Comparison of ENCODE assay signal across 8 mouse cellular contexts in the genomic region with DNA sequence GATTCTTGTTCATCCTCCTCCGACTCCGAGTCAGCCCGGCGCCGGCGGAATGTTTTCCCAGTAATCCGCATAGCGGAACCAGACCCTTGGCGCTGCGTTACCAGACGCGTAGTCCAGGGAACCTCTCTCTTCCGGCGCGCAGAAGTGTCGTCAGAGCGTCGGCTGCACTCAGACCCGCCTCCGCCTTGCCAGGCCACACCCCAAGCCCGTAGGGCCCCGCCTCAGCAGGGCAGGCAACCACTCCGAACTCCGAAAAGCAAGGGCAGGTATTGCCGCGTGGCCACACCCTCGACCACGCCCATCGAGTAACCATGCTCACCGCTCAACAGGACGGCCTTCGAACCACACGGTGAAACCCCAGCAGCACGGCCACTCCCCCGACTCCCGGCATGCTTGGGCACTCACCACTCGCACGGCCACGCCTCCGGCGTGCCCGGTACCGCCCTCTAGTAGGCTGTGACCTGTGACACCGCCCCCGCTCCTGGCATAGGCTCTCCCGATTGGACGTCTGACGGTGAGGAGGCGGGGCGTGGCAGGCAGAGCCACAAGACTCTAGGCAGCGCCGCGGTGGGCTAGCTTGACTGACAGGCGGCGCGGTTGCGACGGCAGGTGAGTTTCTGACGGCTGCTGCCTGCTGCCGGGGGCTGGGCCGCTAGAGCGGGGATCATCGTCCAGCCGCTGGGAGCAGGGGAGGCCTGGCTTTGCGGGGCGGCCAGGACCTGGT. TPM values are rescaled to one million over a fixed set of nuclear protein-coding genes. Genes with fewer than 3 reads are reported as not detected.
DNase-seq lines count a peak whose midpoint lies in the region; ATAC-seq and TF ChIP-seq lines count a peak whose summit lies in the region.

Gene BC005624 (minus strand): TSS at position 412 of the 724 bp plus-strand sequence.
Gene Usp20 (plus strand): TSS at position 490 of the 724 bp plus-strand sequence.

- peak; percentile 99 for ATAC-seq in embryonic facial prominence, embryonic 15.5 days (ENCODE audit: insufficient number of reproducible peaks, low FRiP score, low TSS enrichment, low read depth)
- peak; percentile 98 for ATAC-seq in limb, embryonic 14.5 days (ENCODE audit: low FRiP score, low read depth)
- ATAC-seq in midbrain, postnatal 0 days (ENCODE audit: low FRiP score): peak; percentile 97

- H3K27ac ChIP-seq in bone marrow, adult 2 months (ENCODE audit: control insufficient read depth, insufficient read depth, low read depth, low read length, poor library complexity): peak within 1 kb of the TSS; percentile 10; the same call in 1 of the 2 replicates
- peak within 1 kb of the TSS; percentile 59 for H3K27ac ChIP-seq in embryonic facial prominence, embryonic 15.5 days (replicated peaks)
- H3K27ac ChIP-seq in limb, embryonic 14.5 days (replicated peaks; ENCODE audit: low read depth, low read length): no peak within 1 kb of the TSS
- H3K27ac ChIP-seq in midbrain, postnatal 0 days (ENCODE audit: low read depth, low read length): peak within 1 kb of the TSS; percentile 70

- peak; percentile 100 for DNase-seq in 416B (ENCODE audit: low read depth)
- DNase-seq in heart, adult 8-10 months (ENCODE audit: low spot score): peak; percentile 98
- peak; percentile 100 for DNase-seq in kidney, adult 9 months
- DNase-seq in limb, embryonic 14.5 days (ENCODE audit: low spot score): peak; percentile 100
- DNase-seq in midbrain, postnatal 0 days (ENCODE audit: low spot score): peak; percentile 100
- peak; percentile 98 to 99 for DNase-seq in spleen, postnatal 14 days (ENCODE audit: low spot score in 2 of 2)

- under 1% methylated on average over 66 of the region's 66 CpGs for WGBS in bone marrow, adult 2 months
- WGBS in embryonic facial prominence, embryonic 15.5 days: under 1% methylated on average over 66 of the region's 66 CpGs
- under 1% methylated on average over 66 of the region's 66 CpGs for WGBS in limb, embryonic 14.5 days
- under 1% methylated on average over 64 of the region's 66 CpGs for WGBS in midbrain, postnatal 0 days

- TF ChIP-seq POLR2A in bone marrow, adult 2 months (IDR thresholded peaks at IDR 0.05; ENCODE audit: borderline replicate concordance, control insufficient read depth, low read depth, low read length): peak; percentile 53; the same call in 1 of the 2 replicates
- 0 out of 2 replicates have a peak, but pooled peaks have one; percentile 39 for TF ChIP-seq POLR2A in limb, embryonic 14.5 days (IDR thresholded peaks at IDR 0.05; ENCODE audit: borderline replicate concordance, extremely low read depth, insufficient read depth, insufficient read length)

- H3K4me2 ChIP-seq in embryonic facial prominence, embryonic 15.5 days (replicated peaks): peak within 1 kb of the TSS; percentile 80
- peak within 1 kb of the TSS; percentile 85 for H3K4me2 ChIP-seq in limb, embryonic 14.5 days (replicated peaks; ENCODE audit: low read depth, low read length, severe bottlenecking)
- H3K4me2 ChIP-seq in midbrain, postnatal 0 days (ENCODE audit: low read depth, low read length, poor library complexity, severe bottlenecking): peak within 1 kb of the TSS; percentile 81

- H3K4me1 ChIP-seq in bone marrow, adult 2 months (ENCODE audit: control insufficient read depth, insufficient read depth, low read length): peaks cover 3% of the 10 kb centered on the region
- peaks cover 25% of the 10 kb centered on the region for H3K4me1 ChIP-seq in embryonic facial prominence, embryonic 15.5 days
- peaks cover 6% of the 10 kb centered on the region; the same call in 1 of the 2 replicates for H3K4me1 ChIP-seq in limb, embryonic 14.5 days (ENCODE audit: control insufficient read depth, insufficient read depth, low read length)
- H3K4me1 ChIP-seq in midbrain, postnatal 0 days (ENCODE audit: insufficient read depth, low read length): peaks cover 3% of the 10 kb centered on the region; the same call in 1 of the 2 replicates

- peak; percentile 15; the same call in 1 of the 2 replicates for TF ChIP-seq CTCF in bone marrow, adult 2 months (IDR thresholded peaks at IDR 0.05; ENCODE audit: control insufficient read depth, insufficient read depth, low read length)
- peak; percentile 43 for TF ChIP-seq CTCF in midbrain, postnatal 0 days (IDR thresholded peaks at IDR 0.05)

- peak within 1 kb of the TSS; percentile 55 for H3K9ac ChIP-seq in embryonic facial prominence, embryonic 15.5 days
- peak within 1 kb of the TSS; percentile 58 for H3K9ac ChIP-seq in limb, embryonic 14.5 days (ENCODE audit: low read depth, low read length, severe bottlenecking)
- peak within 1 kb of the TSS; percentile 58 for H3K9ac ChIP-seq in midbrain, postnatal 0 days (replicated peaks; ENCODE audit: low read length, poor library complexity, severe bottlenecking)

- no peaks in the 10 kb centered on the region for H3K9me3 ChIP-seq in embryonic facial prominence, embryonic 15.5 days (replicated peaks)
- H3K9me3 ChIP-seq in limb, embryonic 14.5 days (ENCODE audit: control insufficient read depth, low read length): no peaks in the 10 kb centered on the region
- no peaks in the 10 kb centered on the region for H3K9me3 ChIP-seq in midbrain, postnatal 0 days (ENCODE audit: low read length)

- H3K27me3 ChIP-seq in embryonic facial prominence, embryonic 15.5 days: no peaks in the 10 kb centered on the region
- no peaks in the 10 kb centered on the region for H3K27me3 ChIP-seq in limb, embryonic 14.5 days (ENCODE audit: control insufficient read depth, insufficient read depth, low read length)
- H3K27me3 ChIP-seq in midbrain, postnatal 0 days (ENCODE audit: insufficient read depth, low read length): no peaks in the 10 kb centered on the region

- H3K36me3 ChIP-seq in embryonic facial prominence, embryonic 15.5 days: peaks cover 30% of the 10 kb centered on the region
- H3K36me3 ChIP-seq in limb, embryonic 14.5 days (ENCODE audit: control insufficient read depth, insufficient read depth, low read length): peaks cover 22% of the 10 kb centered on the region
- H3K36me3 ChIP-seq in midbrain, postnatal 0 days (ENCODE audit: insufficient read depth, low read length): peaks cover 20% of the 10 kb centered on the region

- H3K4me3 ChIP-seq in bone marrow, adult 2 months (replicated peaks; ENCODE audit: control insufficient read depth, low read depth, low read length): peak within 1 kb of the TSS; percentile 90
- peak within 1 kb of the TSS; percentile 81 for H3K4me3 ChIP-seq in embryonic facial prominence, embryonic 15.5 days (replicated peaks)
- H3K4me3 ChIP-seq in limb, embryonic 14.5 days (replicated peaks; ENCODE audit: low read length): peak within 1 kb of the TSS; percentile 81
- H3K4me3 ChIP-seq in midbrain, postnatal 0 days (ENCODE audit: low read depth, low read length): peak within 1 kb of the TSS; percentile 75

RNA-seq across cellular contexts. Expression of gene BC005624, which starts in this region (rescaled TPM):
- polyA plus RNA-seq in bone marrow, adult 2 months (2011; ENCODE audit: insufficient read depth, insufficient read length, low replicate concordance, missing spikeins): 26.0 and 35.8 TPM in 2 replicates
- 64.4 TPM in 2 replicates for polyA plus RNA-seq in embryonic facial prominence, embryonic 15.5 days (2015; fragmentation: Nextera tagmentation; extraction: Ambion mirVana)
- 10 to 100 TPM; 20.1 to 28.3 (median 24.1) TPM for total RNA-seq in heart, adult 8-10 months (2022)
- polyA plus RNA-seq in limb, embryonic 14.5 days (2012; rRNA removed): 46.7 and 65.1 TPM in 2 replicates
- polyA plus RNA-seq in limb, embryonic 14.5 days (2014; fragmentation: Nextera tagmentation; extraction: Ambion mirVana): 46.5 and 52.8 TPM in 2 replicates
- 34.8 and 41.7 TPM in 2 replicates for total RNA-seq in midbrain, postnatal 0 days (2014; rRNA removed)
- polyA plus RNA-seq in midbrain, postnatal 0 days (2015; fragmentation: Nextera tagmentation; extraction: Ambion mirVana): 86.7 and 93.1 TPM in 2 replicates

RNA-seq across cellular contexts. Expression of gene Usp20, which starts in this region (rescaled TPM):
- polyA plus RNA-seq in bone marrow, adult 2 months (2011; ENCODE audit: insufficient read depth, insufficient read length, low replicate concordance, missing spikeins): 8.6 and 11.7 TPM in 2 replicates
- 29.4 and 31.1 TPM in 2 replicates for polyA plus RNA-seq in embryonic facial prominence, embryonic 15.5 days (2015; fragmentation: Nextera tagmentation; extraction: Ambion mirVana)
- 10 to 100 TPM; 53.8 to 62.3 (median 59.7) TPM for total RNA-seq in heart, adult 8-10 months (2022)
- polyA plus RNA-seq in limb, embryonic 14.5 days (2012; rRNA removed): 21.5 and 22.7 TPM in 2 replicates
- polyA plus RNA-seq in limb, embryonic 14.5 days (2014; fragmentation: Nextera tagmentation; extraction: Ambion mirVana): 19.0 and 19.4 TPM in 2 replicates
- 36.6 and 41.2 TPM in 2 replicates for total RNA-seq in midbrain, postnatal 0 days (2014; rRNA removed)
- 32.5 and 32.8 TPM in 2 replicates for polyA plus RNA-seq in midbrain, postnatal 0 days (2015; fragmentation: Nextera tagmentation; extraction: Ambion mirVana)
